Mouse (Mus musculus) ES-Bruce4 (cell line): ENCODE data around the gene Hdac4.

Experiments
- CTCF ChIP-seq: IDR thresholded peaks from one replicate; pipeline ENCODE4 v1.8.1; 2011; ENCODE audit warnings: low read depth, low read length
- EP300 ChIP-seq: IDR thresholded peaks from 2 replicates; pipeline ENCODE4 v1.6.1; 2011; ENCODE audit warnings: low read depth, low read length; ENCODE audit not compliant: insufficient read depth
- POLR2A ChIP-seq: IDR thresholded peaks from one replicate; pipeline ENCODE4 v1.8.1; 2011; ENCODE audit warnings: low read length; ENCODE audit not compliant: insufficient read depth

GRCm38 (mm10) chr1:92064307-92064706 is 131.2 kb downstream of the Hdac4 start:
- TF ChIP-seq EP300: no peak
- TF ChIP-seq CTCF: no peak
- TF ChIP-seq POLR2A: no peak
